Mouse (Mus musculus) stomach, postnatal 0 days (tissue): Measurements from ENCODE around the gene Magix.

Experiments
- CTCF ChIP-seq: IDR thresholded peaks from 2 replicates; pipeline ENCODE4 v1.5.1; 2016; ENCODE audit warnings: antibody characterized with exemption, low read depth, mild to moderate bottlenecking, moderate library complexity
- EP300 ChIP-seq: optimal IDR thresholded peaks from 2 replicates; pipeline ENCODE3; 2016; ENCODE audit warnings: antibody characterized with exemption

- peak; percentile 20 for TF ChIP-seq EP300
- no peak for TF ChIP-seq CTCF
Observed at GRCm38 (mm10) chrX:7721514-7722281, 40.6 kb upstream of the Magix start, which contains the start of gene Gm45208.
